Mouse (Mus musculus) testis, postnatal 14 days (tissue): ENCODE measurements around the gene Hsd11b1.
A peak's percentile ranks its signal among the peaks of the same experiment; 100 is the strongest.
"Not testable (repeated sequence)": the region's sequence is repeated elsewhere in the genome, so short reads cannot be mapped to it uniquely, and the experiment has no call there.

Experiments
- DNase-seq: peaks from one replicate; pipeline ENCODE4 v3.0.0; 2021; ENCODE audit warnings: low spot score

Hsd11b1 gene

GRCm38 (mm10) chr1:193263955-193264598 is at the start of gene Hsd11b1:
Hsd11b1 (minus strand) TSS chr1:193264075.
- peak; percentile 14 for DNase-seq

GRCm38 (mm10) chr1:193311596-193311995 is 47.7 kb upstream of the Hsd11b1 start:
- DNase-seq, result no peak

GRCm38 (mm10) chr1:193310519-193311085 is 46.7 kb upstream of the Hsd11b1 start:
- DNase-seq, result no peak

GRCm38 (mm10) chr1:193309785-193310518 is 46.1 kb upstream of the Hsd11b1 start:
- DNase-seq, result no peak

- DNase-seq, result no peak
These were observed 43.0 kb upstream of the Hsd11b1 start for GRCm38 (mm10) chr1:193306832-193307231.

- DNase-seq, result no peak
These were observed 41.5 kb upstream of the Hsd11b1 start for GRCm38 (mm10) chr1:193305386-193305785.

GRCm38 (mm10) chr1:193303096-193303495 is 39.2 kb upstream of the Hsd11b1 start:
- DNase-seq, result no peak

- DNase-seq, result no peak
These were observed 38.2 kb upstream of the Hsd11b1 start for GRCm38 (mm10) chr1:193302093-193302405.

- peak; percentile 24 for DNase-seq
These were observed 37.6 kb upstream of the Hsd11b1 start for GRCm38 (mm10) chr1:193301216-193302092.

GRCm38 (mm10) chr1:193299995-193300394 is 36.1 kb upstream of the Hsd11b1 start:
- no peak for DNase-seq

GRCm38 (mm10) chr1:193298141-193298765 is 34.4 kb upstream of the Hsd11b1 start:
- no peak for DNase-seq

GRCm38 (mm10) chr1:193295920-193296319 is 32.0 kb upstream of the Hsd11b1 start:
- DNase-seq, result no peak

GRCm38 (mm10) chr1:193293926-193294325 is 30.1 kb upstream of the Hsd11b1 start:
- DNase-seq, result no peak

- no peak for DNase-seq
These were observed 29.2 kb upstream of the Hsd11b1 start for GRCm38 (mm10) chr1:193293039-193293438.

GRCm38 (mm10) chr1:193290686-193291085 is 26.8 kb upstream of the Hsd11b1 start:
- no peak for DNase-seq

- DNase-seq, result no peak
These were observed 26.0 kb upstream of the Hsd11b1 start for GRCm38 (mm10) chr1:193289914-193290313.

GRCm38 (mm10) chr1:193289076-193289475 is 25.2 kb upstream of the Hsd11b1 start:
- DNase-seq, result no peak

- DNase-seq, result no peak
These were observed 23.7 kb upstream of the Hsd11b1 start for GRCm38 (mm10) chr1:193287578-193287977.

GRCm38 (mm10) chr1:193285766-193286325 is 22.0 kb upstream of the Hsd11b1 start:
- not testable (repeated sequence) for DNase-seq

- no peak for DNase-seq
These were observed 20.4 kb upstream of the Hsd11b1 start for GRCm38 (mm10) chr1:193284228-193284779.

- DNase-seq, result no peak
These were observed 17.5 kb upstream of the Hsd11b1 start for GRCm38 (mm10) chr1:193281344-193281743.
